Mouse (Mus musculus): ENCODE measurements at regions not wholly inside any gene's neighbourhood (a gene's known extent, or its start where the extent isn't known, plus 50 kb on each side); places are given as distances from the start of the nearest gene placed in this dataset.

DNA sequence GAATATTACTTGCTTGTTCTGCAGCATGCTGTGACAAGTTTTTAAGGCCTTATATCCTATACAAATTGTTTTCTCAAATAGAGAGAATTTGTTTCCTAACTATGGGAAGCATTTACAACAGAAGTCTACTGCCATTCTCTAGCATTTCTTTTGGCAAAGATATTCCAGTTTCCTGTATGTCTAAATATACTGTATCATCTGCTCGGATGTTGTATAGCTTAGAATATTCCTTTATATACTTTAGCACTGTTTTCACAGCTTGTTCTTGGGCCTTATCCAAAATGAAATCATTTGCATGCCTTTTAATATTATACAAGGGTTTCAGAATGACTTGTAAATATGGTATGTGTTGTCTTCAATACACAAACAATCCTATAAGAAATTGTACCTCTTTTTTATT is 92.1 kb upstream of the Ins2 start:
- no peak for DNase-seq (ENCODE audit: inconsistent ontology term)

DNA sequence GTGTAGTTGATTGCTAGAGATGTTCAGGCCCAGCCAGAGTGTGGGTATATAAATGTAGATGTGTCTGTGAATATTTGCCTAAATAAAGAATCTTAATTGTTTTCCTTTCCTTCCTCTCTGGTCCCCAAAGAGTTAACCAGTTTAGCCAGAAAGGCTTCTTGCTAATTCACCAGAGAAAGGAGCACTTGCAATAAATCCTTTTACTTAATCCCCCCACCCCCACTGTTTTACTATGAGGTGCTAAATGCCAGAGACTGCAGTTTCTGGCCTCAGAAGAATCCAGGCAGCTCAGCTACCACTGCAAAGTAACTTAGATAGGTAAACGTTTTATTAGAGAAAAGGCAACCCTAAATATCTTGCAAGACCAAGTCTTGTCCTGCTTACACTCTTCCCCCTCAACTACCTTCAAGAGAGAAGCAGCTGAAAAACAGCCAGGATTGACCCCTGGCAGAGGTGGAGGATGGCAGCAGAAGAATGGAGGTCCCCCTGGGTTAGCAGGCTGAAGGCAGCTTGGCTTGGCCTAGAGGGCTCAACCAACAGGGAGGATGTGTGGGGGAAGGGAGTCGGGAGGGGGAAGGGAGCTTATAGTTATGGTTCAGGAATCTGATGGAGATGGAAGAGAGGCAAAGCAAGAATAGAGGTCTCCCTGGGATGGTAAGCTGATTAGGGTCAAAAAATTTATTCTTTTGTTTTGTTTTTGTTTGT is 87.9 kb upstream of the Ins2 start:
- DNase-seq (ENCODE audit: inconsistent ontology term), result no peak

DNA sequence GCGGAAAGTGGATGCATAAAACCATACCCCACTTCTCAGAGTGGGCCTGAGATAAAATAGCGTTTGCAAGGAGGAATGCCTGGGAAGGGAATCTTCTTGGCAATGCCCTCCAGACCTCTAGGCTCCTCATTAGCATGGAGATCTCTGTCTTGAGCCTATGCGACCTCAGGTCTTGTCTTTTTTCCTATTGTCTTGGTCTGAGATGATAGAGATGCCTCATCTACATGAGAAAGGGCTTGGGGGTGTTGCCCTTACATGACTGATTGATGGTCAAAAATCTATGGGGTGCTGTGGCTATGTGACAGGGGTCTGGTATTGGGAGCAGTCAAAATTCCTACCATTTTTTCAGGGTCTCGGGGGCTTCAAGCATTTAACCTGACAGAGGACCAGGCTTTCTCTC is 67.5 kb upstream of the Ins2 start:
- DNase-seq (ENCODE audit: inconsistent ontology term), result no peak

DNA sequence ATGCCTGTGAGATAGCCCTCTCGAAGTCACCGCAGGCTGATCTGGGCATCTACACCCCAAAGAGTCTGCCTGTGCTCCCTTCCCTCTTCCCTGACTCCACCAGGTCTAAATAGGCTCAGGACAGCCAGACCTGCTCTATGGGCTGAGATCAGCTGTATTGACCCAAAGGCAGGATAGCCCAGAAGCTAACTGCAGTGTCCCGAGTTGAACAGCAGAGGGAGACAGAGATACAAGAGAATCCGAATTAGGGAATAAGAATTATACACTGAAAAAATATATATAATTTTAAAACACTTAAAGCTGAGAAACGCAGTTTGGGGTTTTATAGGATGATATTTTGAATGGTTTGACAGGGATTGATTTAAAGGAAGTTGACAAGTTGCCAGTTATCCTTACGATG is 56.2 kb upstream of the Ins2 start:
- peak; percentile 17 for DNase-seq (ENCODE audit: inconsistent ontology term)

DNA sequence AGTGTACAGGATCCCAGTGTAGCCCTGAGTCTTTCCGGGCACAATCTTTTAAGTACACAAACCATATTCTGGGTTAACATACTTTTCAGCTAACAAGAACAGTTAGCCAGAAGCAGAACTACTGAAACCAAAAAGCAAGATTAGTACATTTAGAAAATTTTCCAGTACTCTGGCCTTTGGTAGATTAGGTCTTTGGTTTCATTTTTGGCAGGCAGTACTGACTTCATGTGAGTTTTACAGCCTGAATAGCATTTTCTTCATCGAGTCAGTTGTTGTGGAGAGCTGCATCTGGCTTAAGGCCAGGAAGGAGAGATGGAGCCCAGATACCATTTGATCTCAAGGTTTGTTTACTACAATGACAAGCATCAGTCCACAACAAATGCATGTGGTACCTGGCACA is 51.3 kb upstream of the Ins2 start:
- peak; percentile 13 for DNase-seq (ENCODE audit: inconsistent ontology term)
